Mouse (Mus musculus) midbrain, embryonic 16.5 days (tissue): ENCODE results near the gene Zmiz1. TPM values are rescaled to one million over a fixed set of nuclear protein-coding genes. Genes with fewer than 3 reads are reported as not detected.

Source experiments
- ATAC-seq: fragments of 200-750 bp; cut with Nextera tagmentation; 2 replicates; pipeline ENCODE4 v1.8.0; 2017; ENCODE audit warnings: moderate TSS enrichment
- H3K27ac ChIP-seq: fragments of 300-500 bp; sonication (generic); 2 replicates; pipeline ENCODE4 v1.5.1; 2014; ENCODE audit warnings: mild to moderate bottlenecking, low read length, mixed read lengths
- H3K27me3 ChIP-seq: fragments of 300-500 bp; sonication (generic); 2 replicates; pipeline ENCODE4 v1.6.1; 2014; ENCODE audit warnings: low read depth, low read length, mixed read lengths; ENCODE audit not compliant: control insufficient read depth, insufficient read depth
- H3K36me3 ChIP-seq: fragments of 300-500 bp; sonication (generic); 2 replicates; pipeline ENCODE4 v1.6.1; 2014; ENCODE audit warnings: mild to moderate bottlenecking, low read length, moderate library complexity, mixed read lengths; ENCODE audit not compliant: control insufficient read depth, insufficient read depth
- H3K4me1 ChIP-seq: fragments of 300-500 bp; sonication (generic); 2 replicates; pipeline ENCODE4 v1.6.1; 2014; ENCODE audit warnings: mild to moderate bottlenecking, low read length, mixed read lengths; ENCODE audit not compliant: control insufficient read depth, insufficient read depth
- H3K4me2 ChIP-seq: fragments of 300-500 bp; sonication (generic); 2 replicates; pipeline ENCODE4 v1.6.1; 2014; ENCODE audit warnings: mild to moderate bottlenecking, low read length, mixed read lengths
- H3K4me3 ChIP-seq: fragments of 300-500 bp; sonication (generic); 2 replicates; pipeline ENCODE4 v1.5.1; 2014; ENCODE audit warnings: low read depth, mild to moderate bottlenecking, low read length, moderate library complexity, mixed read lengths
- H3K9ac ChIP-seq: fragments of 300-500 bp; sonication (generic); 2 replicates; pipeline ENCODE4 v1.6.1; 2014; ENCODE audit warnings: low read depth, low read length, mixed read lengths
- H3K9me3 ChIP-seq: fragments of 300-500 bp; sonication (generic); replicated peaks from 2 replicates; pipeline ENCODE4 v1.6.1; 2014; ENCODE audit warnings: mild to moderate bottlenecking, low read length, mixed read lengths; ENCODE audit not compliant: control insufficient read depth, poor library complexity, severe bottlenecking
- WGBS: fragments of 180-500 bp; shearing (Covaris S2); extraction: QIAGEN DNeasy Blood & Tissue Kit; methylation state at CpG from one replicate; pipeline ENCODE4 v1.1.7; 2014; 5-methylcytosine and 5-hydroxymethylcytosine counted together
- polyA plus RNA-seq: library from polyadenylated mRNA; unstranded; fragments of >200 nt; fragmentation: Nextera tagmentation; extraction: Ambion mirVana; gene quantifications from 2 replicates; pipeline ENCODE4 v1.2.1, GENCODE M21; 2015

Zmiz1 gene
- polyA plus RNA-seq, 1 experiment from 2014 or later: 54.2 TPM

- no peaks in the 10 kb centered on the region for H3K9me3 ChIP-seq
- 0 out of 2 replicates have a peak overlapping the region, but pooled peaks have one; percentile 13 for H3K27ac ChIP-seq
- H3K36me3 ChIP-seq: no peaks in the 10 kb centered on the region
- no peak overlapping the region for H3K4me2 ChIP-seq
- ATAC-seq: no peak
- H3K4me1 ChIP-seq: peaks cover 41% of the 10 kb centered on the region
- H3K9ac ChIP-seq: no peak overlapping the region
- 59% methylated on average over 4 of the region's 4 CpGs for WGBS
- H3K27me3 ChIP-seq: no peaks in the 10 kb centered on the region
- H3K4me3 ChIP-seq: no peak overlapping the region
These were observed 60.7 kb downstream of the Zmiz1 start for GRCm38 (mm10) chr14:25519656-25520055.

- Histone ChIP-seq H3K4me2 (no peak overlapping the region), H3K27me3 (no peaks in the 10 kb centered on the region), H3K4me1 (peaks cover 36% of the 10 kb centered on the region), H3K9ac (no peak overlapping the region), H3K36me3 (no peaks in the 10 kb centered on the region), H3K4me3 (no peak overlapping the region), H3K27ac (peak overlapping the region; percentile 61), H3K9me3 (no peaks in the 10 kb centered on the region)
- 56% methylated on average over 4 of the region's 4 CpGs for WGBS
- ATAC-seq: no peak
These were observed 61.6 kb downstream of the Zmiz1 start for GRCm38 (mm10) chr14:25520589-25520988.

GRCm38 (mm10) chr14:25520991-25521390, 62.0 kb downstream of the Zmiz1 start:
- H3K4me3 ChIP-seq: no peak overlapping the region
- H3K36me3 ChIP-seq: no peaks in the 10 kb centered on the region
- ATAC-seq: no peak; the same call in 1 of the 2 replicates
- no peak overlapping the region for H3K9ac ChIP-seq
- H3K27me3 ChIP-seq: no peaks in the 10 kb centered on the region
- H3K4me2 ChIP-seq: no peak overlapping the region
- H3K9me3 ChIP-seq: no peaks in the 10 kb centered on the region
- 13% methylated on average over 9 of the region's 9 CpGs for WGBS
- peaks cover 34% of the 10 kb centered on the region for H3K4me1 ChIP-seq
- H3K27ac ChIP-seq: peak overlapping the region; percentile 61

GRCm38 (mm10) chr14:25521500-25521899, 62.5 kb downstream of the Zmiz1 start:
- Histone ChIP-seq H3K36me3 (no peaks in the 10 kb centered on the region), H3K4me1 (peaks cover 34% of the 10 kb centered on the region), H3K9ac (no peak overlapping the region), H3K4me3 (no peak overlapping the region), H3K9me3 (no peaks in the 10 kb centered on the region), H3K27me3 (no peaks in the 10 kb centered on the region), H3K4me2 (no peak overlapping the region), H3K27ac (no peak overlapping the region)
- no peak for ATAC-seq
- WGBS: 38% methylated on average over 4 of the region's 4 CpGs

GRCm38 (mm10) chr14:25522415-25522814, 63.4 kb downstream of the Zmiz1 start:
- no peak overlapping the region for H3K4me3 ChIP-seq
- no peak for ATAC-seq
- no peaks in the 10 kb centered on the region for H3K9me3 ChIP-seq
- WGBS: 31% methylated on average over 4 of the region's 4 CpGs
- no peak overlapping the region for H3K4me2 ChIP-seq
- peaks cover 31% of the 10 kb centered on the region for H3K4me1 ChIP-seq
- H3K27ac ChIP-seq: no peak overlapping the region
- no peak overlapping the region for H3K9ac ChIP-seq
- no peaks in the 10 kb centered on the region for H3K27me3 ChIP-seq
- H3K36me3 ChIP-seq: no peaks in the 10 kb centered on the region

GRCm38 (mm10) chr14:25523230-25524110, 64.5 kb downstream of the Zmiz1 start:
- no peaks in the 10 kb centered on the region for H3K27me3 ChIP-seq
- no peak overlapping the region for H3K4me2 ChIP-seq
- no peaks in the 10 kb centered on the region for H3K9me3 ChIP-seq
- ATAC-seq: no peak
- H3K36me3 ChIP-seq: no peaks in the 10 kb centered on the region
- peaks cover 31% of the 10 kb centered on the region for H3K4me1 ChIP-seq
- H3K27ac ChIP-seq: peak overlapping the region; percentile 30
- no peak overlapping the region for H3K9ac ChIP-seq
- WGBS: 67% methylated on average over 11 of the region's 11 CpGs
- no peak overlapping the region for H3K4me3 ChIP-seq

- ATAC-seq: no peak
- Histone ChIP-seq H3K36me3 (no peaks in the 10 kb centered on the region), H3K27ac (no peak overlapping the region), H3K27me3 (no peaks in the 10 kb centered on the region), H3K4me3 (no peak overlapping the region), H3K9me3 (no peaks in the 10 kb centered on the region), H3K9ac (no peak overlapping the region), H3K4me1 (peaks cover 31% of the 10 kb centered on the region), H3K4me2 (no peak overlapping the region)
- 82% methylated on average over 9 of the region's 9 CpGs for WGBS
These were observed 65.1 kb downstream of the Zmiz1 start for GRCm38 (mm10) chr14:25524111-25524495.

- H3K9me3 ChIP-seq: no peaks in the 10 kb centered on the region
- peaks cover 24% of the 10 kb centered on the region for H3K4me1 ChIP-seq
- H3K4me3 ChIP-seq: no peak overlapping the region
- H3K4me2 ChIP-seq: no peak overlapping the region
- 81% methylated on average over 4 of the region's 4 CpGs for WGBS
- no peaks in the 10 kb centered on the region for H3K27me3 ChIP-seq
- H3K36me3 ChIP-seq: no peaks in the 10 kb centered on the region
- no peak for ATAC-seq
- H3K9ac ChIP-seq: no peak overlapping the region
- H3K27ac ChIP-seq: no peak overlapping the region
These were observed 65.9 kb downstream of the Zmiz1 start for GRCm38 (mm10) chr14:25524884-25525283.

- Histone ChIP-seq H3K9me3 (no peaks in the 10 kb centered on the region), H3K36me3 (no peaks in the 10 kb centered on the region), H3K9ac (no peak overlapping the region), H3K4me2 (no peak overlapping the region), H3K27ac (no peak overlapping the region), H3K4me3 (no peak overlapping the region), H3K4me1 (peaks cover 18% of the 10 kb centered on the region), H3K27me3 (no peaks in the 10 kb centered on the region)
- no peak for ATAC-seq
- 76% methylated on average over 8 of the region's 8 CpGs for WGBS
These were observed 66.7 kb downstream of the Zmiz1 start for GRCm38 (mm10) chr14:25525729-25526128.
